Mouse (Mus musculus): Measurements from ENCODE around the gene Gnmt. TPM values are rescaled to one million over a fixed set of nuclear protein-coding genes. Genes with fewer than 3 reads are reported as not detected.
A peak's percentile ranks its signal among the peaks of the same experiment; 100 is the strongest.

The Gnmt gene
- total RNA-seq, 4 experiments from 2014 or later = 2.6 to 7.2 (median 3.4) TPM

- DNase-seq (ENCODE audit: low spot score) = no peak
These were observed 24.7 kb downstream of the Gnmt start for GRCm38 (mm10) chr17:46703971-46704886.

DNA sequence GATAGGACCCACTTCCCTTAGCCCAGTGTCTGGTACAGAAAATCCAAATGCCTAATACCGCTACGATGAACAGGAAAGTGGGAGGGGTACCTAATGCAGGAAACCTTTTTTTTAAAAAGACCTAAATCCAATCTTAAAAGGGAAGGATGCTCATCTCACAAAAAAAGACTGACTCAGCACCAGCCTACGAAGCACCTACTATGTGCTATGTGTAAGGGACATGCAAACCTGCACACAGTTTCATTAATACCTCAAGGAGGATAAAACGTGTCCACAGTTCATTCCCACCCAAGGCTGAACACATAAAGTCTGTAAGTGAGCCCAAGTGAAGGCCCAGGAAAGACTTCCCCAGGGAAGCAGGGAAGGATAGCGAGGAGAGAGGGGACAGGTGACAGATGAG lies 26.5 kb downstream of the Gnmt start:
- DNase-seq (ENCODE audit: low spot score) = no peak

DNA sequence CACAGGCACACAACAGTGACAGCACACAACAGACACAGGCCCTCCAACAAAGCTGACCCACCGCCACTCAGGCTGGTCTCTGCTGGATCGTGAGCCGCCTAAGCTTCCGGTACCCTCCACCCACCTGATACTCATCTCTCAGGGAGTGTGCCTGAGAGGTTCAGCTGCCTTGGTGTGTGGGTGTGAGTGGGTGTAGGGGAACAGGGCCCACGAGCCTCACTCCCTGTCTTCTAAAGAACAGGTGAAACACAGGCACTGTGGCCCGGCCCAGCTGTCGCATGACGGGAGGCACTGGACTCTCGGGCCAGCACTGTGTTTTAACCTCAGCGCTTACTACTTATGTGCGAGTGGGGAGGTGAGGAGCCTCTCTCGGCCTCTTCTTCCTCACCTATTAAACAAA lies 26.9 kb downstream of the Gnmt start:
- no peak for DNase-seq (ENCODE audit: low spot score)

GRCm38 (mm10) chr17:46701489-46701888 lies 27.5 kb downstream of the Gnmt start:
- DNase-seq (ENCODE audit: low spot score) = no peak

- DNase-seq (ENCODE audit: low spot score) = no peak
These were observed 29.1 kb downstream of the Gnmt start for GRCm38 (mm10) chr17:46699912-46700311.

- DNase-seq (ENCODE audit: low spot score) = no peak
These were observed 29.7 kb downstream of the Gnmt start for GRCm38 (mm10) chr17:46699245-46699644.

- no peak for DNase-seq (ENCODE audit: low spot score)
These were observed 30.5 kb downstream of the Gnmt start for GRCm38 (mm10) chr17:46698515-46698914.

- DNase-seq (ENCODE audit: low spot score) = no peak
These were observed 34.4 kb downstream of the Gnmt start for GRCm38 (mm10) chr17:46694517-46695063.

DNA sequence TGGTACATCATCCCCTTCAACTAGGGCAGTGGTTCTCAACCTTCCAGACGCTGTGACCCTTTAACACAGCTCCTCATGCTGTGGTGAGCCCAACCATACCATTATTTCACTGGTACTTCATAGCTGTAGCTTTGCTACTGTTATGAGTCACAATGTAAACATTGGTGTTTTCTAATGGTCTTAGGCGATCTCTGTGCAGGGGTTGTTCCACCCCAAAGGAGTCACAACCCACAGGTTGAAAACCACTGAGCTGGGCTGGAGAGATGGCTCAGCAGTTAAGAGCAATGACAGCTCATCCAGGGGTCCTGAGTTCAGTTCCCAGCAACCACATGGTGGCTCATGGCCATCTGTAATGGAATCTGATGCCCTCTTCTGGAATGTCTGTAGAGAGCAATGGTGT lies 37.6 kb downstream of the Gnmt start:
- DNase-seq (ENCODE audit: low spot score) = no peak

DNA sequence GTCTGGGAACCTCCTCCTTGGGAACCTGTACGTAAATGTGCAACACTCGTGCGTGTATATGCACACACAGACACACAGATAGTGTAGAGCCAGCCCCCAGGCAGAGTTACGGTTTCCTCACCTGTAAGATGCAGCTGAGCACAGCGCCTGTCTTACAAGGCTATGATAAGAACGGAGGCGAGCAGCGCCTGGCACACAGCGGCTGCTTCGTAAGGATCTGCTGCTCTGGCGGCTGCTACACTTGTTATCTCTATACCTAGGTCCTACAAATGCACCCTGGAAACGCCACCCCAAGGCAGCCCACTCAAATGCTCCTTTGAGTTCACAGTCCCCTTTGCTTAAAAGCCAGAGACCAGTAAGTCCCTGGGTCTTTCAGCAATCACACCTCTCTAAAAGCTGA lies 38.3 kb downstream of the Gnmt start:
- DNase-seq (ENCODE audit: low spot score) = no peak

- DNase-seq (ENCODE audit: low spot score) = no peak
These were observed 43.1 kb downstream of the Gnmt start for GRCm38 (mm10) chr17:46685913-46686312.

- no peak for DNase-seq (ENCODE audit: low spot score)
These were observed 46.1 kb downstream of the Gnmt start for GRCm38 (mm10) chr17:46682654-46683389.

GRCm38 (mm10) chr17:46681466-46682118 lies 47.4 kb downstream of the Gnmt start:
- DNase-seq (ENCODE audit: low spot score) = no peak

GRCm38 (mm10) chr17:46680760-46681373 lies 48.1 kb downstream of the Gnmt start, which contains the start of gene Klhdc3:
Gene Klhdc3, minus strand, starts transcription at chr17:46680914.
- DNase-seq (ENCODE audit: low spot score) = peak; percentile 93

GRCm38 (mm10) chr17:46679843-46680759 lies 48.9 kb downstream of the Gnmt start:
- peak; percentile 39 for DNase-seq (ENCODE audit: low spot score)

DNA sequence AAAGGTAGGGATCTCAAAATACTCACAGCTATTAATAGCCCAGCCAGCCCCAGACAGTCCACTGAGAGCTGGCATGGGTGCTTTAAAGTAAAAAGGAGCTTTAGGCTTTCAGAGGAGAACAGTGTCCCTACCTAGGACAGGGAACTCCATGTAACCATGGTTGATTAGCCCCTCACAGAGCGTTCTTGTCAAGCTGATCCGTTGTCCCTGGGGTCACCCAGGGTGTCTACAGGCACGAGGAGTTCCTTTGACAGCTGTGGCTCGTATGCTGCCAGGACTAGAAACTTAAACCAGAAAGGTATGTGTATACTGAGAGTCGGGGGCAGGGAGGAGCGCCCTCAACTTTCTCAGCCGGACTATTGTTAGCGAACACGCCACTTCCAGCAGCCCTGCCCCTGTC lies 50.1 kb downstream of the Gnmt start:
- peak; percentile 34 for DNase-seq (ENCODE audit: low spot score)

DNA sequence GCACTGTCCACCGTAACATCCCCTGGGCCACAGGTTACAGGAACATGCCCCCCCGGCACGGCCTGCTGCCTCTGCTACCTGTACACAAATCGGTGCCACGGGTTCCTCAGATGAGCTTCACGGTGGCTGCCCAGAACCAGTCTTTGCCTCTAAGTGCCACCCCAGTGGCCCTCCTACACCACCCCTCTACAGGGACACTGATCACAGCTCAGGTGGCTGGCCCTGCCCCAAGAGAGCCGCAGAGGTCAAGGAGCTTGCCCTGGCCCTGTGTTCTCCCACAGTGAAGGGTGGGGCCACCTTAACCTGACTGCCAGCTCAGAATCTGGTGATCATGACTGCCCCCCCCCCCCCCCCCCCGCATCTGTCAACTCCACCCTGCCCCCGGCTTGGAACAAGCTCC lies 50.6 kb downstream of the Gnmt start, which contains the start of gene Mea1:
TSS of gene Mea1 (plus strand) at position 378 of the 400 bp plus-strand sequence.
- DNase-seq (ENCODE audit: low spot score) = no peak
